ENCODE assay signal across 26 mouse cellular contexts in genomic region chr3:34759942-34760640, GRCm38 (mm10).
DNase-seq lines count a peak whose midpoint lies in the region; ATAC-seq and TF ChIP-seq lines count a peak whose summit lies in the region.
"Had no signal": no experiment of that assay in that cellular context is flagged by ENCODE, and none has a peak within 500 bp of the region (broad histone marks: within the 10 kb centered on the region; RNA-seq: fewer than 3 reads in every experiment).

No protein-coding gene starts in this region.

- peak; percentile 40 for TF ChIP-seq CTCF in liver, embryonic 14.5 days (IDR thresholded peaks at IDR 0.05; ENCODE audit: low read depth)
- TF ChIP-seq CTCF in ES-Bruce4 (IDR thresholded peaks at IDR 0.05; ENCODE audit: low read depth, low read length), result peak; percentile 77
- TF ChIP-seq CTCF in kidney, adult 2 months (conservative IDR thresholded peaks at IDR 0.05; ENCODE audit: insufficient read depth, insufficient read length, low read depth, low read length), result no peak; the same call in 1 of the 2 replicates

- no peak overlapping the region for H3K4me2 ChIP-seq in liver, embryonic 14.5 days (ENCODE audit: low read depth)
- H3K4me2 ChIP-seq: heart, embryonic 15.5 days; hindbrain, embryonic 14.5 days; liver, embryonic 13.5 days; lung, embryonic 15.5 days; neural tube, embryonic 15.5 days had no signal

- H3K4me3 ChIP-seq in liver, embryonic 14.5 days (ENCODE audit: insufficient read depth in 1 of 2, low read depth in 2 of 2, low read length in 2 of 2), result no peak overlapping the region
- peak overlapping the region; percentile 31 for H3K4me3 ChIP-seq in ES-Bruce4 (ENCODE audit: low read depth, low read length)
- no peak overlapping the region for H3K4me3 ChIP-seq in kidney, adult 2 months (ENCODE audit: insufficient read depth, low read depth, low read length)
- H3K4me3 ChIP-seq: heart, embryonic 15.5 days; limb, embryonic 10.5 days; liver, embryonic 13.5 days; lung, embryonic 15.5 days; neural tube, embryonic 15.5 days had no signal

- H3K36me3 ChIP-seq in liver, embryonic 14.5 days (replicated peaks; ENCODE audit: control insufficient read depth, insufficient read depth, low read depth), result no peaks in the 10 kb centered on the region
- no peaks in the 10 kb centered on the region for H3K36me3 ChIP-seq in ES-Bruce4 (ENCODE audit: control insufficient read depth, insufficient read depth, low read length, poor library complexity, severe bottlenecking)
- no peaks in the 10 kb centered on the region for H3K36me3 ChIP-seq in kidney, adult 2 months (ENCODE audit: control insufficient read depth, insufficient read depth, low read length)
- H3K36me3 ChIP-seq: G1E; heart, embryonic 15.5 days; limb, embryonic 10.5 days; liver, embryonic 13.5 days; lung, embryonic 15.5 days; neural tube, embryonic 15.5 days had no signal

- no peaks in the 10 kb centered on the region for H3K27me3 ChIP-seq in liver, embryonic 14.5 days (ENCODE audit: control insufficient read depth, insufficient read depth, low read length)
- H3K27me3 ChIP-seq in ES-Bruce4 (ENCODE audit: control insufficient read depth, insufficient read depth, low read length, poor library complexity, severe bottlenecking), result no peaks in the 10 kb centered on the region
- H3K27me3 ChIP-seq in kidney, adult 2 months (replicated peaks; ENCODE audit: control insufficient read depth, insufficient read depth, low read length), result no peaks in the 10 kb centered on the region
- H3K27me3 ChIP-seq: heart, embryonic 15.5 days; liver, embryonic 13.5 days; lung, embryonic 15.5 days; neural tube, embryonic 15.5 days; Patski had no signal

- H3K27ac ChIP-seq in liver, embryonic 14.5 days, result no peak overlapping the region
- peak overlapping the region; percentile 98 for H3K27ac ChIP-seq in ES-Bruce4 (ENCODE audit: insufficient read depth, low read length)
- H3K27ac ChIP-seq in kidney, adult 2 months (ENCODE audit: insufficient read depth, low read depth, low read length), result no peak overlapping the region
- H3K27ac ChIP-seq: heart, embryonic 15.5 days; hindbrain, embryonic 14.5 days; limb, embryonic 10.5 days; liver, embryonic 13.5 days; lung, embryonic 15.5 days; macrophage; neural tube, embryonic 15.5 days had no signal

- ATAC-seq in liver, embryonic 14.5 days (ENCODE audit: insufficient read depth), result no peak
- ATAC-seq: activated CD4-positive, CD25-positive, alpha-beta regulatory T cell, adult 4 months; forebrain, embryonic 14.5 days; midbrain, embryonic 16.5 days; Patski had no signal

- TF ChIP-seq POLR2A in ES-Bruce4 (IDR thresholded peaks at IDR 0.05; ENCODE audit: insufficient read depth, low read length), result no peak
- no peak for TF ChIP-seq POLR2A in kidney, adult 2 months (IDR thresholded peaks at IDR 0.05; ENCODE audit: low read depth, low read length)

- H3K4me1 ChIP-seq in liver, embryonic 14.5 days (replicated peaks; ENCODE audit: control insufficient read depth in 2 of 2, insufficient read depth in 2 of 2, low read length in 1 of 2), result no peaks in the 10 kb centered on the region
- peaks cover 1% of the 10 kb centered on the region for H3K4me1 ChIP-seq in ES-Bruce4 (ENCODE audit: control insufficient read depth, insufficient read depth, low read length)
- no peaks in the 10 kb centered on the region for H3K4me1 ChIP-seq in kidney, adult 2 months (ENCODE audit: control insufficient read depth, insufficient read depth, low read length)
- H3K4me1 ChIP-seq: heart, embryonic 15.5 days; liver, embryonic 13.5 days; lung, embryonic 15.5 days; neural tube, embryonic 15.5 days had no signal

- DNase-seq in liver, embryonic 14.5 days (ENCODE audit: low read depth in 3 of 3, low spot score in 3 of 3), result no peak
- DNase-seq in liver, result no peak
- DNase-seq in R1 (ENCODE audit: low read depth, low spot score), result peak; percentile 98
- peak; percentile 10 for DNase-seq in testis, postnatal 14 days (ENCODE audit: low spot score)
- DNase-seq in kidney, adult 2 months, result no peak
- no peak for DNase-seq in spleen, postnatal 4 days (ENCODE audit: low spot score in 2 of 2)
- DNase-seq: adrenal gland, adult 8-10 months; cerebellum, adult 8-10 months; heart, postnatal 36 days; kidney, postnatal 4 days; liver, embryonic 13.5 days; right cerebral cortex, adult 18-20 months; right cerebral cortex, postnatal 4 days; thymus, postnatal 14 days had no signal

- no peak overlapping the region for H3K9ac ChIP-seq in liver, embryonic 14.5 days (replicated peaks)
- H3K9ac ChIP-seq in ES-Bruce4 (ENCODE audit: low read depth, poor library complexity, severe bottlenecking), result peak overlapping the region; percentile 75
- H3K9ac ChIP-seq: heart, embryonic 15.5 days; hindbrain, embryonic 14.5 days; liver, embryonic 13.5 days; lung, embryonic 15.5 days; neural tube, embryonic 15.5 days had no signal

- H3K9me3 ChIP-seq in liver, embryonic 14.5 days (ENCODE audit: control insufficient read depth, low read length), result no peaks in the 10 kb centered on the region
- H3K9me3 ChIP-seq in ES-Bruce4 (replicated peaks; ENCODE audit: control insufficient read depth, insufficient read depth, low read length, poor library complexity, severe bottlenecking), result no peaks in the 10 kb centered on the region
- H3K9me3 ChIP-seq: heart, embryonic 15.5 days; limb, embryonic 10.5 days; liver, embryonic 13.5 days; lung, embryonic 15.5 days; neural tube, embryonic 15.5 days had no signal

- 51% methylated on average over 19 of the region's 19 CpGs for WGBS in liver, embryonic 14.5 days (ENCODE audit: insufficient replicate concordance)
- WGBS in kidney, adult 2 months, result 89% methylated on average over 19 of the region's 19 CpGs

- TF ChIP-seq EP300 in liver, embryonic 14.5 days (IDR thresholded peaks at IDR 0.05; ENCODE audit: low read depth), result no peak
- peak; percentile 99 for TF ChIP-seq EP300 in ES-Bruce4 (IDR thresholded peaks at IDR 0.05; ENCODE audit: insufficient read depth, low read depth, low read length)

Comparison
In these comparisons a context has a peak if more than half of its experiments do, and no peak if none do; other contexts are left out.
1. DNase-seq: peak in R1 (single experiment) and testis, postnatal 14 days (single experiment); none in liver, embryonic 14.5 days (0 of 3), liver (single experiment), kidney, adult 2 months (single experiment) and spleen, postnatal 4 days (0 of 2).